Mouse (Mus musculus): ENCODE results near the gene Pax6. TPM values are rescaled to one million over a fixed set of nuclear protein-coding genes. Genes with fewer than 3 reads are reported as not detected.

Gene Pax6
- polyA plus RNA-seq, 1 experiment from 2014 or later, result 0.46 TPM

DNA sequence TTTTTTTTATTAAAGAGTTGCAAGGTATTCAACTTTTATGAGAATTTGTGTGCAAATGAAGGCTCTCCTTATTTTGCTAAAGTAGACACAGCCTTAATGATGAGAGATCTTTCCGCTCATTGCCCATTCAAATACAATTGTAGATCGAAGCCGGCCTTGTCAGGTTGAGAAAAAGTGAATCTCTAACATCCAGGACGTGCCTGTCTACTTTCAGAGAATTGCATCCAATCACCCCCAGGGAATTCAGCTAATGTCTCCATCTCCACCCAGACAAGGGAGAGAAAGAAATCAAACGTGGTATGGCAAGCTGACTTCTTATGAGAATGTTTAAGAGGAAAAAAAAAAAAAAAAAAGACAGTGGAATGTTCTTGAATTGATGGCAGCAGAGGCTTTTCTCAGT, 3.7 kb upstream of the Pax6 start:
- no peak overlapping the region for H3K9ac ChIP-seq
- H3K4me3 ChIP-seq, result no peak overlapping the region
- ATAC-seq (ENCODE audit: insufficient number of reproducible peaks, low FRiP score), result no peak
- no peaks in the 10 kb centered on the region for H3K36me3 ChIP-seq
- no peak overlapping the region for H3K27ac ChIP-seq (ENCODE audit: poor library complexity, severe bottlenecking)
- no peak overlapping the region for H3K4me2 ChIP-seq
- H3K27me3 ChIP-seq (replicated peaks), result peaks cover 98% of the 10 kb centered on the region
- WGBS, result 10% methylated on average over 5 of the region's 5 CpGs
- peaks cover 24% of the 10 kb centered on the region for H3K4me1 ChIP-seq (replicated peaks)
- H3K9me3 ChIP-seq (replicated peaks), result no peaks in the 10 kb centered on the region

DNA sequence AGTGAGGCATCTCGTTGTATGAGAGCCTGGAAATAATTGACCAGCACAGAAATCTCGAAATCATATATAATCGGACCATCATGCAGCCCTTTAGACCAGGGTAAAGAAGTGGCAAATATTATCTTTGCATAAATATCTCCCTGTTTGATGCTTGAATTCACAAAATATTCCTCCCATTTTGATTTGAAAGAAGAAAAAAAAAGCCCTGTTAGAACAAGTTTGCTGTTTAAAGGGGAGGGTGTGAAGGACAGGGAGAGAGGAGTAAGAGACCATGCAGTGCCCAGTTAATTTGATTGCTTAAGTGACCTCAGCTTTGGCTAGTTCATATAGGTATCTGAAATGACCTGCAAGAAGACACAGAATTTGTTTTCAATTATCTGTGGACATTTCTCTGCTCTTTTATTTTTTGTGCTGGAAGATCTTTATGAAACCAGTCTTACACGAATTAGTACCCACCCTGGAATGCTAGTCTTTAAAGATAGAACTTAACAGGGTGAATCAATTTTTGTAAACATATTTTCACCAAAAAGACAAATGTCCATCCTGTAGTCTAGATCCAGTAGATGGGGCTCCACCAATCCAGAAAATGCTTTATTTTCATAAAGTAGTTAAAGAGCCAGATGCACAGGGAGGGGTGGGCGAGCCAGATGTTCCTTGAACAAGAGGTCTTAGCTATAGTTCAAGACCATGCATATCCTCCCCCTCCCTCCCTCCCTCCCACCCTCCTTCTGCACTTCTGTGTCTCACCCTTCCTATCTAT, 3.0 kb upstream of the Pax6 start:
- H3K9ac ChIP-seq, result no peak overlapping the region
- H3K4me2 ChIP-seq, result no peak overlapping the region
- H3K4me1 ChIP-seq (replicated peaks), result peaks cover 18% of the 10 kb centered on the region
- peaks cover 98% of the 10 kb centered on the region for H3K27me3 ChIP-seq (replicated peaks)
- no peak overlapping the region for H3K4me3 ChIP-seq
- WGBS, result 17% methylated on average over 5 of the region's 5 CpGs
- H3K36me3 ChIP-seq, result no peaks in the 10 kb centered on the region
- no peaks in the 10 kb centered on the region for H3K9me3 ChIP-seq (replicated peaks)
- H3K27ac ChIP-seq (ENCODE audit: poor library complexity, severe bottlenecking), result no peak overlapping the region
- no peak for ATAC-seq (ENCODE audit: insufficient number of reproducible peaks, low FRiP score)

DNA sequence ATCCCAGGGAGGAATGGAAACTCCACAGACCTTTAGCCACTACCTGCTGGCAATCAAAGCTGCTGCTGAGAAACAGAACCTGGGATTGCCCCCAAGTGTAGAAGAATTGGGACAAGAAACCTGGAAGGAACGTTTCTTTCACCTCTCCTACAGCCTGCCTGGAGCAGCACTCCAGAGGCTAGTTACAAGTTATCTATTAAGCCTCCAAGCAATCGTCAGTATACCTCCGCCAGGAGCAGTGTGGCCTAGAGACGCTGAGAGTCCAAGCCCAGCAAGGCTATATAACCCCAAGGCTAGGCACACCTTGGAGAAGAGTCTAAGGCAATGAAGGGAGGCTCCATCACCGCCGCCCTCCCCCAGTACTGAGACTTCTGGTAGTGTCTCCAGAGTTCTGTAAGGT, 2.4 kb upstream of the Pax6 start:
- 1% methylated on average over 6 of the region's 6 CpGs for WGBS
- Histone ChIP-seq H3K9me3 (replicated peaks) (no peaks in the 10 kb centered on the region), H3K27me3 (replicated peaks) (peaks cover 98% of the 10 kb centered on the region), H3K4me2 (no peak overlapping the region), H3K27ac (ENCODE audit: poor library complexity, severe bottlenecking) (no peak overlapping the region), H3K4me1 (replicated peaks) (peaks cover 17% of the 10 kb centered on the region), H3K9ac (no peak overlapping the region), H3K4me3 (no peak overlapping the region), H3K36me3 (no peaks in the 10 kb centered on the region)
- no peak for ATAC-seq (ENCODE audit: insufficient number of reproducible peaks, low FRiP score)

DNA sequence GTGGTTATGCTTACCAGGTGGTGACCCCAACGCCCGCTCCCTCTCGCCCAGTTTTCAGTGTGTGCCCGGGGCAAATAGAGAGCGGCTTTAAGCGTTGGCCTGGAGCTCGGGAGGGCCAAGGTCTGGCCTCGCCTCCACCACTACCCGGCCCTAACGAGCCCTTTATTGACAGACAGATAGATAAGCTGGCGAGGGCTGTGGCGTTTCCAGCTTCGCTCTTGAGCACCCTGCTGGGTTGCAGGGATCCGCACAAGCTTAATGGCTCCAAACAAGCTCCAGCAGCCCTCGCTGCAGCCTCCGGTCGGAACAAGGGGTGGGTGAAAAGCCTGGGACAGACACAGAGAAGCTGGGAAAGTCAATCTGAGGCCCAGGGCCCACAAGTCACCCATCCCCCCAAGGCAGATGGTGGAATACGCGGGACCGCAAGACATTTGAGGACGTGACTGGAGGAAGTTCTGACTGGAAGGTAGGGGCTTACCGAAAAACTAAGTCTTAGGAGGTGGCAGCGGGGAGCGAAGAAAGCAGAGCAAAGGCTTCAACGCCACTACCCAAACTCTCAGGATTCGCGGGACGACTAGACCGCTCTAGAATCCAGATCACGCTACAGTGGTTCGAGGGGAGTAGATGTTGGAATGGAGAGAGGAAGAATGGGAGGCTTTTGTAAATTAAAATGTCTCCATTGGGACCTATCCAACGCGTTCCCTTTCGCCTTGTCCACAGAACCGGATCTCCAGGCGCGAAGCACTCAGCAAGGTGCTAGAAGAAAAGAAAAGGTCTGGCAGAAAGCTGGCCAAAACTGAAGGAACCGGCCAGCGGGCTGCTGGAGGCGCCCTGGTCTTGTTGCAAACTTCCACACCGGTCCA, 1.7 kb upstream of the Pax6 start:
- WGBS, result under 1% methylated on average over 41 of the region's 41 CpGs
- Histone ChIP-seq H3K9ac (no peak overlapping the region), H3K27me3 (replicated peaks) (peaks cover 98% of the 10 kb centered on the region), H3K4me1 (replicated peaks) (peaks cover 17% of the 10 kb centered on the region), H3K9me3 (replicated peaks) (no peaks in the 10 kb centered on the region), H3K27ac (ENCODE audit: poor library complexity, severe bottlenecking) (no peak overlapping the region), H3K36me3 (no peaks in the 10 kb centered on the region), H3K4me3 (no peak overlapping the region; the same call in 1 of the 2 replicates), H3K4me2 (no peak overlapping the region)
- ATAC-seq (ENCODE audit: insufficient number of reproducible peaks, low FRiP score), result no peak

DNA sequence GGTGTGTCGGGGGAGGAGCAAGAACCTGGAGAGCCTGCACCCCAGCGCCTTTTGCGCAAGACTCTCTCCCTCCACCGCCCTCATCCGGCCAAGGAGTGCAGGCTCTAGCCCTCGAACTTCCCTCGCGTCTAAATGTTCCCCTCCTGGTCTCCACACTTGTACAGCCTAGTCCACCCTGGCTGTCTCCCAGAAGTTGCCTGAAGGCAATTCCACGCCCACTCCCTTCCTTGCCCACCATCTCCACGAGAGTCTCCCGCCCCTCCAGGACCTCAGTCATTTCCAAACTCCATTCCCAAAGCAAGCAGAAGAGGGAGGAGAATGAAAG, 1.1 kb upstream of the Pax6 start:
- Histone ChIP-seq H3K27ac (ENCODE audit: poor library complexity, severe bottlenecking) (no peak overlapping the region), H3K27me3 (replicated peaks) (peaks cover 100% of the 10 kb centered on the region), H3K9me3 (replicated peaks) (no peaks in the 10 kb centered on the region), H3K4me2 (no peak overlapping the region), H3K36me3 (no peaks in the 10 kb centered on the region), H3K9ac (no peak overlapping the region), H3K4me3 (no peak overlapping the region), H3K4me1 (replicated peaks) (peaks cover 20% of the 10 kb centered on the region)
- 1% methylated on average over 11 of the region's 11 CpGs for WGBS
- no peak for ATAC-seq (ENCODE audit: insufficient number of reproducible peaks, low FRiP score)

DNA sequence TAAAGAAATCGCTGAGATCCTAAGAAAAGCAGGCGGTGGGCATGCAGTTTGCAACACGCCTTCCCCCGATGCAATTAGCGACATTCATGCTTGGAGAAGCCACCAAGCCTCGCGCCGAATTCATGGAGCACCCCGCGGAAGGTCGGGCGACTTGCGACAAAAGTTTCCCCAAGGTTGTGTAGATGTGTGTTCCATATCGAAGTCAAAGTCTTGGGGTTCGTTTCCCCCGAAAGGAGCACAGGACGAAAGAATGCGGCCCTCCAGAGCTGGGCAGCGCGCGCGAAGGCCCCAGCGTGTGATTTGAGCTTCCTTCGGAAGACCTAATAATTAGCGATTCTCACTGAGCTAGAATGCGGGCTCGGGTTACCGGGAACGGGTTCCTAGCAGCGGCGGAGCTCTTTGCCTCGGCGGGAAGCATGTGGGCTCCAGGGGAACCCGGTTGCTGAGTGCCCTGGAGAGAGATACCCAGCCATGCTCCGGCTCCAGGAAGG, 716 bp downstream of the Pax6 start:
- no peak for ATAC-seq (ENCODE audit: insufficient number of reproducible peaks, low FRiP score)
- Histone ChIP-seq H3K4me2 (peak overlapping the region; percentile 37; the same call in 1 of the 2 replicates), H3K4me1 (replicated peaks) (peaks cover 27% of the 10 kb centered on the region), H3K4me3 (peak overlapping the region; percentile 1; the same call in 1 of the 2 replicates), H3K36me3 (no peaks in the 10 kb centered on the region), H3K27me3 (replicated peaks) (peaks cover 99% of the 10 kb centered on the region), H3K9me3 (replicated peaks) (no peaks in the 10 kb centered on the region), H3K27ac (ENCODE audit: poor library complexity, severe bottlenecking) (no peak overlapping the region), H3K9ac (no peak overlapping the region)
- under 1% methylated on average over 35 of the region's 35 CpGs for WGBS

DNA sequence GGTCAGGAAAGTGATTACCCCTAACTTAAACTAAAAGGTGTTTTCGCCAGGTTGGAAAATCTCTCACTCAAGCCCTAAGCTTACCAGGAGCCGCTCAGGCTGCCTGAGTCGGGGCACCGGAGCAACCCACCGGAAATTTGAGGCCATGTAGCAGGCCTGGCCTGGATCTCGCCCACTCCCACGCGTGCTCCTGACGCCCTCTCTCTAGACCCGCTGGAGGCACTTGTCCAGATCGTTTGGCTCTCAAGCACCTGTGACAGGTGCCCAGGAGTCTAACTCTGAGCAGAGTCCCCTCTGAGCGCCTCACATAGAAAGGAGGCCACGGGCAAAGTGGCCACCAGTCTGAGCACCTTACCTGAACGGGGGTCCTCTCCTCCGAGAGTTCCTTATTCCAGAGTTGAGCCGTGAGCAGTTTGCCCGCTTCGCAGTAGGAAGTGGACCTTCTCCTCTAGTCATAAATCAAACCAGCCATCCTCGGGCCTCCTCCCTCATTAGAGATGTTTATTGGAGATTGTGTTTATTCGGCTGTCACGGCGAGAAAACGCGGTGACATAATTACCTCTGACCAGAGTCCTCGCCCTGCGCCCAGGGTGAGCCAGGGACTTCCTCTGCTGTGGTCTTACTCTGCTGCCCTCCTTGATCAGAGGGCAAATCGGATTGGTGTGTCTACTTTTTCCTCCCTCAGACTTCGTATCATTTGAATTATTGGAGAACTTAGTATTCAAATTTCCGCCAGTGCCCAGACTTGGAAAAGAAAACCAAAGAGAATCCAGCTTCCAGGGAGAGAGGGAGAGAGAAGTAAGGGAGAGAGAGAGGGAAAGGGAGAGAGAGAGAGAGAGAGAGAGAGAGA, 1.4 kb downstream of the Pax6 start:
- Histone ChIP-seq H3K4me2 (no peak overlapping the region), H3K9ac (no peak overlapping the region), H3K36me3 (no peaks in the 10 kb centered on the region), H3K27ac (ENCODE audit: poor library complexity, severe bottlenecking) (no peak overlapping the region), H3K27me3 (replicated peaks) (peaks cover 99% of the 10 kb centered on the region), H3K9me3 (replicated peaks) (no peaks in the 10 kb centered on the region), H3K4me3 (0 out of 2 replicates have a peak overlapping the region, but pooled peaks have one; percentile 1), H3K4me1 (replicated peaks) (peaks cover 34% of the 10 kb centered on the region)
- ATAC-seq (ENCODE audit: insufficient number of reproducible peaks, low FRiP score), result no peak
- 1% methylated on average over 29 of the region's 29 CpGs for WGBS

DNA sequence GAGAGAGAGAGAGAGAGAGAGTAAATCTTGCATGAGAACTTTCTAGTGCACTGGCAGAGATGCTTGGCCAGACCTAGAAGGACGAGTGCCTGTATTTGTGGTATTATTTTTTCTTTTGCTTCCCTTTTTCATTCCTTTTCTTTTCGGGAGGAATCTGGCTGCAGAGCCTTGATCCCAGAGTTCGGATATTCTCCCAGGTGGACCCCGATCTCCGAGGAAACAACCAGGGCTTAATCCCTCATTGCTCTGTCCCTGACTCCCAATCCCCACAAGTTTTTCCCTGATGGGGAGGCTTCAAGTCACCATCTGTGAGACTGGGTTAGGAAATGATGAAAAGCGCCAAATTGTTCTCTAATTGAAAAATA, 2.0 kb downstream of the Pax6 start:
- WGBS, result 3% methylated on average over 6 of the region's 6 CpGs
- ATAC-seq (ENCODE audit: insufficient number of reproducible peaks, low FRiP score), result no peak

DNA sequence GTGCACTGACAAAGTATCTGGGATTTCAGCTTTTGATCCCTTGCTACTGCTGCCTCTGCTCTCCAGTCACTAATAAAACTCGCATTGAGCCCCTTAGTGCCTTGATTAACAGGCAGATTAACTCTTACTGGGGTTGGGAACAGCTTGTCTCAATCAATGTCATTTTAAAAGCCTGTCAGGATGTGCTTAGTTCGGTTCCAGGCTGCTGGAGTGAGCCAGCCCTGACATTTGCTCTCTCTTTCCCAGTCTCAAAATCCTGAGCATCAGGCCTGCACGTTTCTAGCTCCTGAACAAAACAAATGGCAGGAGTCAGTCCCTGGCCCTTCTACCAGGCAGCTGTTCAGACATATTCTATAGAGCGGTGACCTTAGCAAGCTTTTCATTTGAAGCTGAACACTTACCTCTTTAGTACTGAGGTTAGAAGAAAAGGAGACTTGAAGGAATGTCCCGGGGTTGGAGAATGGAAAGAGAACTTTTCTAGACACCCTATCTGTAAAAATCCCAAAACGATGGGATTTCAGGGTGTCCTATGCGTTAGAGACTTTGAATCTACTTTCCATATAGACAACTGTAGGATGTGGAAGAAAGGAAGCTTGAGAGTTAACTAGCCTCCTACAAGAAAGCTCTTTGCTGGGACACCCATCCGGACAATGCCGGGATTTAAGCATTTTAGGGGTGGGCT, 2.6 kb downstream of the Pax6 start:
- no peak overlapping the region for H3K4me2 ChIP-seq
- H3K4me1 ChIP-seq (replicated peaks), result peaks cover 44% of the 10 kb centered on the region
- no peaks in the 10 kb centered on the region for H3K9me3 ChIP-seq (replicated peaks)
- H3K27ac ChIP-seq (ENCODE audit: poor library complexity, severe bottlenecking), result no peak overlapping the region
- H3K27me3 ChIP-seq (replicated peaks), result peaks cover 98% of the 10 kb centered on the region
- WGBS, result 4% methylated on average over 9 of the region's 9 CpGs
- H3K36me3 ChIP-seq, result no peaks in the 10 kb centered on the region
- no peak for ATAC-seq (ENCODE audit: insufficient number of reproducible peaks, low FRiP score)
- H3K9ac ChIP-seq, result no peak overlapping the region
- H3K4me3 ChIP-seq, result no peak overlapping the region

More for the DNA sequence above, 2.0 kb downstream of the Pax6 start:
- H3K36me3 ChIP-seq, result no peaks in the 10 kb centered on the region
- no peaks in the 10 kb centered on the region for H3K9me3 ChIP-seq (replicated peaks)
- peaks cover 98% of the 10 kb centered on the region for H3K27me3 ChIP-seq (replicated peaks)
- no peak overlapping the region for H3K9ac ChIP-seq
- H3K27ac ChIP-seq (ENCODE audit: poor library complexity, severe bottlenecking), result no peak overlapping the region
- peaks cover 39% of the 10 kb centered on the region for H3K4me1 ChIP-seq (replicated peaks)
- no peak overlapping the region for H3K4me3 ChIP-seq
- no peak overlapping the region for H3K4me2 ChIP-seq

DNA sequence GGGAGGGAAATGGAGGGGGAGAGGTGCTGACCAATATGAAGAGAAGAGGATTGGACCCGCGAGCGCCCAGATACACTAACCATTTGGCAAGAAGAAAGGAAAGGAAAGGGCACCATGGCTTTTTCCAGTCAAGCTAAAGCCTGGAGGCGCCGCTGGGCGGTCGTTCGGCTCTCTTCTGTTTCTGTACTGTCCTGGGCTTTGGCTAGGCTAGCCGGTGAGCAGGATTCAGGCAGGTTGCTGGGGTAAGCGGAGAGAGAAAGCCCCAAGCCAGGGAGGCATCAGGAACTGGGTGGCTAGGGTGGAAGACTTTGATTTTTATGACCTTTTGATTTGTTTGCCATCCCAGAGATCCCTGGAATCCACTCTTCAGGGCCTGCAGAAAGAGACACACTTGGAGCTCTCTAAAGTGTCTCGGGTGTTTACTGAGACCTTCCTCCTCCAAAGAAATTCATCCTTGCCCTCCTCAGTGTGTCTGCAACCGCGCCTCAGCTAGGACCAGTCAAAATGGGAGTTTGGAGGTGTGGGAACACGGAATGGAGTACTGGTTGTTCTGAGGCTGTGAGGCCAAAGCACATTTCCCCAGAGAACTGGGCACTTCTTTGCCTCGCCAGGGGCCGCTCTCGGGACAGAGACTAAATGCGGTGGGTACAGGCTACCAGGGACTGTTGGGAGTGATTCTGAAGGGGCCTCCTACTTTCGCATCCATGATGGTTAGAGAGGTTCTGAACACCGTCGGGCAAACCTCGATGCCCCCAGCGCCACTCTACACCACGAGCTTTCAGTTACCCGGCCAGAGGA, 3.3 kb downstream of the Pax6 start:
- WGBS, result 1% methylated on average over 25 of the region's 25 CpGs
- Histone ChIP-seq H3K4me2 (peak overlapping the region; percentile 25; the same call in 1 of the 2 replicates), H3K4me3 (peak overlapping the region; percentile 7; the same call in 1 of the 2 replicates), H3K27me3 (replicated peaks) (peaks cover 94% of the 10 kb centered on the region), H3K36me3 (no peaks in the 10 kb centered on the region), H3K27ac (ENCODE audit: poor library complexity, severe bottlenecking) (no peak overlapping the region), H3K9me3 (replicated peaks) (no peaks in the 10 kb centered on the region), H3K4me1 (replicated peaks) (peaks cover 44% of the 10 kb centered on the region), H3K9ac (no peak overlapping the region)
- ATAC-seq (ENCODE audit: insufficient number of reproducible peaks, low FRiP score), result no peak

Data from heart, embryonic 12.5 days (tissue).